In the genomic region with DNA sequence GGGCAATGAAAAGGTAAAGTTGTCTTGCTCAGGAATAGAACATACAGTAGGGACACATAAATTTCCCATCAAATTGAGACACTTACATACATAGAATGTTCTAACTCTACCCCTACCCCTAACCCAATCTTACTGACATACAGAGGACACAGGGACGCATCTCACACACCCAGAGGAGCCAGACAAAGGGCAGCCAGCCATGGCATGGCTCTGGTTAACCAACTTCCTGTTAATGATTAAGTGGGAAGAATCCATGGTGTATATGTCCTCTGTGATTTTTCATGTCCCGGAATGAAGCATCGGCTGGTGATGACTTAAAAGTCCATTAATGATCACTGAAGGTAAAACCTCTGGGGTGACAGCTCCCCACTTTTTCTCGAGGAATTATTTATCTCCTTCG, we compare ENCODE assay signal across 18 mouse cellular contexts.
"Had no signal": no experiment of that assay in that cellular context is flagged by ENCODE, and none has a peak within 500 bp of the region (broad histone marks: within the 10 kb centered on the region; RNA-seq: fewer than 3 reads in every experiment).

No protein-coding gene starts in this region.

- H3K9me3 ChIP-seq: midbrain, embryonic 10.5 days; midbrain, embryonic 12.5 days; neural tube, embryonic 13.5 days had no signal

- H3K36me3 ChIP-seq: midbrain, embryonic 10.5 days; midbrain, embryonic 12.5 days; neural tube, embryonic 13.5 days had no signal

- H3K4me3 ChIP-seq: midbrain, embryonic 10.5 days; midbrain, embryonic 12.5 days; myocyte; neural tube, embryonic 13.5 days had no signal

- H3K4me2 ChIP-seq: lung, embryonic 14.5 days; midbrain, embryonic 12.5 days; neural tube, embryonic 13.5 days had no signal

- H3K27me3 ChIP-seq: midbrain, embryonic 12.5 days; neural tube, embryonic 13.5 days had no signal

- H3K9ac ChIP-seq: lung, embryonic 14.5 days; midbrain, embryonic 12.5 days; neural tube, embryonic 13.5 days had no signal

- DNase-seq: lung, adult 18-20 months; lung, embryonic 14.5 days; lung, postnatal 10 days; lung, postnatal 4 days; midbrain, embryonic 14.5 days; retina, postnatal 1 day; right cerebral cortex, adult 18-20 months; right cerebral cortex, postnatal 25 days; right cerebral cortex, postnatal 4 days; spleen, adult 18-20 months; thymus, adult 18-20 months; thymus, postnatal 14 days; thymus, postnatal 36 days had no signal

- H3K27ac ChIP-seq: midbrain, embryonic 10.5 days; midbrain, embryonic 12.5 days; neural tube, embryonic 13.5 days had no signal

- ATAC-seq: midbrain, embryonic 16.5 days had no signal

- H3K4me1 ChIP-seq: midbrain, embryonic 10.5 days; midbrain, embryonic 12.5 days had no signal
